18 mouse cellular contexts compared by ENCODE assay signal in the genomic region with DNA sequence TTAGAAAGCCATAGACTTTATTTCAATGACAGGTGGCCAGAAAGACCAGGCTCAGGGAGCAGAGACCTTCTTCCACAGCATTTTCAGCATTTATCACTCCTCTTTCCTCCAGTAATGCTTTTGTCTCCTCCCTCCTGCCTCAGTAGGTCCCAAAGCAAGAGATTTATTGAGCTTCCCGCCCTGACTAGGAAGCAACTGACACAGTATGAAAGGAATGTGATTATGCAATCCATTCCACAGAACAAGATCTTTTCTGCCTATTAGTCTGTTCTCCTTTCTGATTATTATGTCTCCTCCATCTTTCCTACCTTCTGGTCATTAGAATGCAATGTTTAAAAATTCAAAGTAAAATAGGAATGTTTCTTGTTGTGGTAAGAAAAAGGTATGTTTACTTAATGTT. TPM values are rescaled to one million over a fixed set of nuclear protein-coding genes. Genes with fewer than 3 reads are reported as not detected.
DNase-seq lines count a peak whose midpoint lies in the region; ATAC-seq and TF ChIP-seq lines count a peak whose summit lies in the region.
"Had no signal": no experiment of that assay in that cellular context is flagged by ENCODE, and none has a peak within 500 bp of the region (broad histone marks: within the 10 kb centered on the region; RNA-seq: fewer than 3 reads in every experiment).

No protein-coding gene starts in this region.

- TF ChIP-seq POLR2A in limb, embryonic 14.5 days (IDR thresholded peaks at IDR 0.05; ENCODE audit: borderline replicate concordance, extremely low read depth, insufficient read depth, insufficient read length) = no peak

- intact Hi-C loops in heart, postnatal 25 days (cut with DNase I) = no loop called here

- H3K4me2 ChIP-seq in limb, embryonic 14.5 days (replicated peaks; ENCODE audit: low read depth, low read length, severe bottlenecking) = no peak overlapping the region
- no peak overlapping the region for H3K4me2 ChIP-seq in intestine, embryonic 16.5 days (ENCODE audit: low read depth, low read length)
- no peak overlapping the region for H3K4me2 ChIP-seq in forebrain, embryonic 11.5 days (ENCODE audit: low read depth, low read length, severe bottlenecking)
- H3K4me2 ChIP-seq: forebrain, embryonic 12.5 days had no signal

- H3K9ac ChIP-seq in limb, embryonic 14.5 days (ENCODE audit: low read depth, low read length, severe bottlenecking) = no peak overlapping the region
- no peak overlapping the region for H3K9ac ChIP-seq in intestine, embryonic 16.5 days (ENCODE audit: low read depth, low read length)
- no peak overlapping the region for H3K9ac ChIP-seq in forebrain, embryonic 11.5 days (ENCODE audit: low read length)
- H3K9ac ChIP-seq: forebrain, embryonic 12.5 days had no signal

- no peaks in the 10 kb centered on the region for H3K27me3 ChIP-seq in limb, embryonic 14.5 days (ENCODE audit: control insufficient read depth, insufficient read depth, low read length)
- no peaks in the 10 kb centered on the region for H3K27me3 ChIP-seq in limb, embryonic 10.5 days (ENCODE audit: low read depth, poor library complexity, severe bottlenecking)
- no peaks in the 10 kb centered on the region for H3K27me3 ChIP-seq in intestine, embryonic 16.5 days (replicated peaks; ENCODE audit: control insufficient read depth, insufficient read depth, low read length)
- no peaks in the 10 kb centered on the region for H3K27me3 ChIP-seq in forebrain, embryonic 11.5 days (ENCODE audit: control insufficient read depth, insufficient read depth, low read length)
- H3K27me3 ChIP-seq: CH12.LX; forebrain, embryonic 12.5 days had no signal

- WGBS in limb, embryonic 14.5 days = 38% methylated on average over 1 of the region's 1 CpGs
- WGBS in limb, embryonic 10.5 days = 63% methylated on average over 1 of the region's 1 CpGs
- WGBS in intestine, embryonic 16.5 days = 26% methylated on average over 1 of the region's 1 CpGs
- WGBS in forebrain, embryonic 11.5 days = 50% methylated on average over 1 of the region's 1 CpGs

- no peak overlapping the region for H3K4me3 ChIP-seq in limb, embryonic 14.5 days (replicated peaks; ENCODE audit: low read length)
- no peak overlapping the region for H3K4me3 ChIP-seq in limb, embryonic 10.5 days
- no peak overlapping the region for H3K4me3 ChIP-seq in intestine, embryonic 16.5 days (ENCODE audit: low read length)
- no peak overlapping the region for H3K4me3 ChIP-seq in forebrain, embryonic 11.5 days (ENCODE audit: low read depth, low read length)
- H3K4me3 ChIP-seq: forebrain, embryonic 12.5 days had no signal

- H3K36me3 ChIP-seq in limb, embryonic 14.5 days (ENCODE audit: control insufficient read depth, insufficient read depth, low read length) = peaks cover 22% of the 10 kb centered on the region
- peaks cover 35% of the 10 kb centered on the region for H3K36me3 ChIP-seq in limb, embryonic 10.5 days
- H3K36me3 ChIP-seq in intestine, embryonic 16.5 days (ENCODE audit: control insufficient read depth, insufficient read depth, low read length) = 0 out of 2 replicates have a peak, but pooled peaks cover 3% of the 10 kb centered on the region
- no peaks in the 10 kb centered on the region for H3K36me3 ChIP-seq in forebrain, embryonic 11.5 days (ENCODE audit: control insufficient read depth, insufficient read depth, low read length)

- no peaks in the 10 kb centered on the region for H3K4me1 ChIP-seq in limb, embryonic 14.5 days (ENCODE audit: control insufficient read depth, insufficient read depth, low read length)
- no peaks in the 10 kb centered on the region for H3K4me1 ChIP-seq in limb, embryonic 10.5 days
- peaks cover 4% of the 10 kb centered on the region; the same call in 1 of the 2 replicates for H3K4me1 ChIP-seq in intestine, embryonic 16.5 days (ENCODE audit: control insufficient read depth, insufficient read depth, low read length)
- H3K4me1 ChIP-seq in forebrain, embryonic 11.5 days (replicated peaks; ENCODE audit: control insufficient read depth, insufficient read depth, low read length) = no peaks in the 10 kb centered on the region
- H3K4me1 ChIP-seq: forebrain, embryonic 12.5 days had no signal

- no peak overlapping the region for H3K27ac ChIP-seq in limb, embryonic 14.5 days (replicated peaks; ENCODE audit: low read depth, low read length)
- H3K27ac ChIP-seq in limb, embryonic 10.5 days = no peak overlapping the region
- H3K27ac ChIP-seq in intestine, embryonic 16.5 days (ENCODE audit: low read length) = peak overlapping the region; percentile 33; the same call in 1 of the 2 replicates
- no peak overlapping the region for H3K27ac ChIP-seq in forebrain, embryonic 11.5 days (ENCODE audit: low read depth, low read length)
- H3K27ac ChIP-seq: forebrain, embryonic 12.5 days had no signal

- peak; percentile 11 for DNase-seq in heart, adult 8-10 months (ENCODE audit: low spot score)
- DNase-seq in heart, postnatal 25 days (ENCODE audit: low spot score) = no peak
- peak; percentile 33 for DNase-seq in limb, embryonic 14.5 days (ENCODE audit: low spot score)
- no peak for DNase-seq in limb, embryonic 10.5 days (ENCODE audit: low spot score)
- peak; percentile 76 for DNase-seq in NIH3T3 (ENCODE audit: low read depth)
- DNase-seq in cerebellum, adult 11-12 months = no peak
- no peak for DNase-seq in forebrain, embryonic 11.5 days (ENCODE audit: low spot score)
- DNase-seq: adrenal gland, postnatal 25 days; cerebellum, postnatal 14 days; kidney, postnatal 4 days; midbrain, embryonic 14.5 days; right cerebral cortex, postnatal 25 days had no signal

- H3K9me3 ChIP-seq in limb, embryonic 14.5 days (ENCODE audit: control insufficient read depth, low read length) = no peaks in the 10 kb centered on the region
- H3K9me3 ChIP-seq in limb, embryonic 10.5 days (replicated peaks) = no peaks in the 10 kb centered on the region
- H3K9me3 ChIP-seq in intestine, embryonic 16.5 days (ENCODE audit: control insufficient read depth, low read length) = no peaks in the 10 kb centered on the region
- H3K9me3 ChIP-seq in forebrain, embryonic 11.5 days (ENCODE audit: control insufficient read depth, low read length) = no peaks in the 10 kb centered on the region
- H3K9me3 ChIP-seq: forebrain, embryonic 12.5 days had no signal

- ATAC-seq in limb, embryonic 14.5 days (ENCODE audit: low FRiP score, low read depth) = no peak
- ATAC-seq in intestine, embryonic 16.5 days = peak; percentile 70
- ATAC-seq in forebrain, embryonic 11.5 days (replicated peaks; ENCODE audit: low FRiP score) = no peak

RNA-seq across cellular contexts. Expression of a gene that starts 44.3 kb away (rescaled TPM):
- total RNA-seq in heart, adult 8-10 months (2022) = under 1 TPM in 3 of 4 experiments, not detected in 1; 0.14 to 0.35 (median 0.16) TPM
- not detected for total RNA-seq in heart, postnatal 25 days (2021)
- 0.13 and 0.15 TPM in 2 replicates for polyA plus RNA-seq in limb, embryonic 14.5 days (2012; rRNA removed)
- polyA plus RNA-seq in limb, embryonic 14.5 days (2014; fragmentation: Nextera tagmentation; extraction: Ambion mirVana) = 0.10 TPM in 1 of 2 replicates, not detected in the other
- polyA plus RNA-seq in limb, embryonic 10.5 days (2016; fragmentation: Nextera tagmentation; extraction: Ambion mirVana) = not detected in 2 replicates
- not detected in 2 replicates for polyA plus RNA-seq in intestine, embryonic 16.5 days (2015; fragmentation: Nextera tagmentation; extraction: Ambion mirVana)
- polyA plus RNA-seq in forebrain, embryonic 11.5 days (2014; fragmentation: Nextera tagmentation; extraction: Ambion mirVana) = not detected in 2 replicates
- total RNA-seq: heart, postnatal 36 days had no signal
- polyA plus RNA-seq: embryonic facial prominence, embryonic 11.5 days; forebrain, embryonic 12.5 days; limb, embryonic 11.5 days; midbrain, embryonic 14.5 days had no signal

Comparison
In these comparisons a context has a peak if more than half of its experiments do, and no peak if none do; other contexts are left out.
1. DNase-seq: peak in heart, adult 8-10 months (single experiment), limb, embryonic 14.5 days (single experiment) and NIH3T3 (single experiment); none in heart, postnatal 25 days (single experiment), limb, embryonic 10.5 days (single experiment), cerebellum, adult 11-12 months (single experiment) and forebrain, embryonic 11.5 days (single experiment).